Mouse (Mus musculus) hindbrain, embryonic 15.5 days (tissue): ENCODE results near the gene Lyl1. TPM values are rescaled to one million over a fixed set of nuclear protein-coding genes. Genes with fewer than 3 reads are reported as not detected.

ENCODE experiments used
- ATAC-seq: fragments of 200-750 bp; cut with Nextera tagmentation; 2 replicates; pipeline ENCODE4 v1.8.0; 2017; ENCODE audit warnings: low read depth, moderate number of reproducible peaks, moderate TSS enrichment; ENCODE audit not compliant: low FRiP score
- H3K27ac ChIP-seq: fragments of 300-500 bp; sonication (generic); replicated peaks from 2 replicates; pipeline ENCODE4 v1.5.1; 2015; ENCODE audit warnings: mild to moderate bottlenecking, inconsistent platforms
- H3K27me3 ChIP-seq: fragments of 300-500 bp; sonication (generic); 2 replicates; pipeline ENCODE4 v1.6.1; 2015; ENCODE audit warnings: control low read depth, inconsistent platforms
- H3K36me3 ChIP-seq: fragments of 300-500 bp; sonication (generic); 2 replicates; pipeline ENCODE4 v1.6.1; 2015; ENCODE audit warnings: control low read depth, inconsistent platforms
- H3K4me1 ChIP-seq: fragments of 300-500 bp; sonication (generic); replicated peaks from 2 replicates; pipeline ENCODE4 v1.6.1; 2015; ENCODE audit warnings: control low read depth, inconsistent platforms
- H3K4me2 ChIP-seq: fragments of 300-500 bp; sonication (generic); 2 replicates; pipeline ENCODE4 v1.6.1; 2015; ENCODE audit warnings: moderate library complexity, mild to moderate bottlenecking, inconsistent platforms
- H3K4me3 ChIP-seq: fragments of 300-500 bp; sonication (generic); 2 replicates; pipeline ENCODE4 v1.5.1; 2015; ENCODE audit warnings: mild to moderate bottlenecking, inconsistent platforms
- H3K9ac ChIP-seq: fragments of 300-500 bp; sonication (generic); 2 replicates; pipeline ENCODE4 v1.6.1; 2015; ENCODE audit warnings: inconsistent platforms
- H3K9me3 ChIP-seq: fragments of 300-500 bp; sonication (generic); 2 replicates; pipeline ENCODE4 v1.6.1; 2016; ENCODE audit warnings: control low read depth, inconsistent platforms
- WGBS: fragments of 180-500 bp; shearing (Covaris S2); methylation state at CpG from one replicate; pipeline ENCODE4 v1.1.7; 2015; 5-methylcytosine and 5-hydroxymethylcytosine counted together
- polyA plus RNA-seq: library from polyadenylated mRNA; unstranded; fragments of >200 nt; fragmentation: Nextera tagmentation; extraction: Ambion mirVana; gene quantifications from 2 replicates; pipeline ENCODE4 v1.2.1, GENCODE M21; 2015

Gene Lyl1
- polyA plus RNA-seq, 1 experiment from 2014 or later: 3.1 TPM

- Histone ChIP-seq H3K4me3 (no peak overlapping the region), H3K27ac (no peak overlapping the region), H3K4me1 (peaks cover 44% of the 10 kb centered on the region), H3K27me3 (peaks cover 13% of the 10 kb centered on the region), H3K36me3 (no peaks in the 10 kb centered on the region), H3K9me3 (no peaks in the 10 kb centered on the region), H3K4me2 (no peak overlapping the region), H3K9ac (no peak overlapping the region)
- ATAC-seq: no peak
- 76% methylated on average over 5 of the region's 5 CpGs for WGBS
These were observed 17.2 kb downstream of the Lyl1 start for GRCm38 (mm10) chr8:84718476-84718875.

- no peak overlapping the region for H3K4me3 ChIP-seq
- H3K27ac ChIP-seq: no peak overlapping the region
- no peak overlapping the region for H3K4me2 ChIP-seq
- no peaks in the 10 kb centered on the region for H3K36me3 ChIP-seq
- 80% methylated on average over 5 of the region's 5 CpGs for WGBS
- peaks cover 13% of the 10 kb centered on the region for H3K27me3 ChIP-seq
- no peaks in the 10 kb centered on the region for H3K9me3 ChIP-seq
- peaks cover 44% of the 10 kb centered on the region for H3K4me1 ChIP-seq
- no peak overlapping the region for H3K9ac ChIP-seq
- ATAC-seq: no peak
These were observed 17.9 kb downstream of the Lyl1 start for GRCm38 (mm10) chr8:84718959-84719690.

- H3K27me3 ChIP-seq: 0 out of 2 replicates have a peak, but pooled peaks cover 3% of the 10 kb centered on the region
- H3K4me2 ChIP-seq: 0 out of 2 replicates have a peak overlapping the region, but pooled peaks have one; percentile 5
- no peak overlapping the region for H3K4me3 ChIP-seq
- H3K27ac ChIP-seq: peak overlapping the region; percentile 77
- 68% methylated on average over 6 of the region's 6 CpGs for WGBS
- H3K4me1 ChIP-seq: peaks cover 45% of the 10 kb centered on the region
- H3K36me3 ChIP-seq: no peaks in the 10 kb centered on the region
- ATAC-seq: no peak
- no peak overlapping the region for H3K9ac ChIP-seq
- no peaks in the 10 kb centered on the region for H3K9me3 ChIP-seq
These were observed 21.2 kb downstream of the Lyl1 start for GRCm38 (mm10) chr8:84722530-84722849.

- peak; percentile 75 for ATAC-seq
- Histone ChIP-seq H3K27me3 (0 out of 2 replicates have a peak, but pooled peaks cover 3% of the 10 kb centered on the region), H3K36me3 (no peaks in the 10 kb centered on the region), H3K4me2 (peak within 1 kb of the TSS; percentile 11), H3K4me3 (no peak within 1 kb of the TSS), H3K9me3 (no peaks in the 10 kb centered on the region), H3K4me1 (peaks cover 46% of the 10 kb centered on the region), H3K9ac (peak within 1 kb of the TSS; percentile 2; the same call in 1 of the 2 replicates), H3K27ac (peak within 1 kb of the TSS; percentile 77)
- 19% methylated on average over 10 of the region's 10 CpGs for WGBS
These were observed 21.8 kb downstream of the Lyl1 start, which contains the start of gene G430095P16Rik for GRCm38 (mm10) chr8:84722850-84723570. Gene G430095P16Rik, plus strand, starts transcription at chr8:84723007.

GRCm38 (mm10) chr8:84723571-84723900 is 22.3 kb downstream of the Lyl1 start:
- Histone ChIP-seq H3K27me3 (0 out of 2 replicates have a peak, but pooled peaks cover 3% of the 10 kb centered on the region), H3K9me3 (no peaks in the 10 kb centered on the region), H3K4me3 (no peak overlapping the region), H3K9ac (no peak overlapping the region), H3K4me2 (peak overlapping the region; percentile 11; the same call in 1 of the 2 replicates), H3K36me3 (no peaks in the 10 kb centered on the region), H3K4me1 (peaks cover 50% of the 10 kb centered on the region), H3K27ac (peak overlapping the region; percentile 77)
- WGBS: 34% methylated on average over 7 of the region's 7 CpGs
- ATAC-seq: no peak

- no peaks in the 10 kb centered on the region for H3K36me3 ChIP-seq
- H3K27ac ChIP-seq: 0 out of 2 replicates have a peak overlapping the region, but pooled peaks have one; percentile 64
- no peak for ATAC-seq
- H3K27me3 ChIP-seq: no peaks in the 10 kb centered on the region
- no peak overlapping the region for H3K9ac ChIP-seq
- H3K4me2 ChIP-seq: no peak overlapping the region
- WGBS: 40% methylated on average over 9 of the region's 9 CpGs
- peaks cover 55% of the 10 kb centered on the region for H3K4me1 ChIP-seq
- H3K4me3 ChIP-seq: no peak overlapping the region
- H3K9me3 ChIP-seq: no peaks in the 10 kb centered on the region
These were observed 23.4 kb downstream of the Lyl1 start for GRCm38 (mm10) chr8:84724683-84725082.

- Histone ChIP-seq H3K4me1 (peaks cover 62% of the 10 kb centered on the region), H3K4me2 (no peak overlapping the region), H3K9me3 (no peaks in the 10 kb centered on the region), H3K36me3 (no peaks in the 10 kb centered on the region), H3K4me3 (no peak overlapping the region), H3K27ac (peak overlapping the region; percentile 64), H3K9ac (no peak overlapping the region), H3K27me3 (no peaks in the 10 kb centered on the region)
- ATAC-seq: no peak
- 62% methylated on average over 10 of the region's 10 CpGs for WGBS
These were observed 24.1 kb downstream of the Lyl1 start for GRCm38 (mm10) chr8:84725246-84725940.

GRCm38 (mm10) chr8:84725941-84726259 is 24.6 kb downstream of the Lyl1 start:
- no peaks in the 10 kb centered on the region for H3K27me3 ChIP-seq
- peak overlapping the region; percentile 64 for H3K27ac ChIP-seq
- H3K9ac ChIP-seq: no peak overlapping the region
- WGBS: 27% methylated on average over 3 of the region's 3 CpGs
- no peak for ATAC-seq
- H3K9me3 ChIP-seq: no peaks in the 10 kb centered on the region
- no peak overlapping the region for H3K4me3 ChIP-seq
- H3K36me3 ChIP-seq: no peaks in the 10 kb centered on the region
- no peak overlapping the region for H3K4me2 ChIP-seq
- H3K4me1 ChIP-seq: peaks cover 67% of the 10 kb centered on the region

- H3K9me3 ChIP-seq: no peaks in the 10 kb centered on the region
- no peaks in the 10 kb centered on the region for H3K27me3 ChIP-seq
- 48% methylated on average over 3 of the region's 3 CpGs for whole genome bisulfite sequencing
- H3K4me1 ChIP-seq: peaks cover 78% of the 10 kb centered on the region
- H3K4me2 ChIP-seq: no peak overlapping the region
- H3K9ac ChIP-seq: no peak overlapping the region
- H3K4me3 ChIP-seq: no peak overlapping the region
- peak overlapping the region; percentile 83 for H3K27ac ChIP-seq
- no peaks in the 10 kb centered on the region for H3K36me3 ChIP-seq
- peak; percentile 74 for ATAC-seq
These were observed 27.2 kb downstream of the Lyl1 start for GRCm38 (mm10) chr8:84728474-84728873.

- Histone ChIP-seq H3K27me3 (no peaks in the 10 kb centered on the region), H3K4me3 (no peak overlapping the region), H3K4me1 (peaks cover 73% of the 10 kb centered on the region), H3K27ac (peak overlapping the region; percentile 83), H3K9ac (no peak overlapping the region), H3K9me3 (no peaks in the 10 kb centered on the region), H3K36me3 (no peaks in the 10 kb centered on the region), H3K4me2 (no peak overlapping the region)
- ATAC-seq: no peak
- WGBS: 79% methylated on average over 16 of the region's 16 CpGs
These were observed 28.7 kb downstream of the Lyl1 start for GRCm38 (mm10) chr8:84729921-84730362.

GRCm38 (mm10) chr8:84730541-84731370 is 29.5 kb downstream of the Lyl1 start:
- 31% methylated on average over 9 of the region's 9 CpGs for WGBS
- Histone ChIP-seq H3K9me3 (no peaks in the 10 kb centered on the region), H3K27ac (peak overlapping the region; percentile 83), H3K36me3 (no peaks in the 10 kb centered on the region), H3K4me3 (no peak overlapping the region), H3K4me2 (0 out of 2 replicates have a peak overlapping the region, but pooled peaks have one; percentile 10), H3K27me3 (no peaks in the 10 kb centered on the region), H3K9ac (no peak overlapping the region), H3K4me1 (peaks cover 67% of the 10 kb centered on the region)
- peak; percentile 24; the same call in 1 of the 2 replicates for ATAC-seq
